Mouse (Mus musculus) liver, adult 10 weeks (tissue): ENCODE data around the gene Rhod. TPM values are rescaled to one million over a fixed set of nuclear protein-coding genes. Genes with fewer than 3 reads are reported as not detected.

Experiments used
- polyA plus RNA-seq: library from polyadenylated mRNA; stranded (reverse); fragments of 350-450 nt; fragmentation: Illumina TruSeq; extraction: RNeasy Lipid Tissue Mini Kit (QIAGEN cat#74804); gene quantifications from one replicate; pipeline ENCODE4 v1.2.3, GENCODE M21; 2014; ENCODE audit warnings: low read depth, low replicate concordance

Rhod gene
- 5.9 TPM for polyA plus RNA-seq

GRCm38 (mm10) chr19:4439161-4439801 lies at the start of gene Rhod:
Gene Rhod (minus strand): TSS chr19:4439432.

GRCm38 (mm10) chr19:4477345-4478189 lies 38.3 kb upstream of the Rhod start, which contains the start of gene Syt12:
Gene Syt12 (minus strand): TSS chr19:4477447.

GRCm38 (mm10) chr19:4397798-4398629 lies 41.2 kb downstream of the Rhod start, which contains the start of gene Kdm2a:
Gene Kdm2a (minus strand): TSS chr19:4398285.

Other genes with a start within 250 kb of the Rhod start
- not detected for gene Tbc1d10c, start 248.1 kb downstream of the Rhod start, polyA plus RNA-seq
- 76.1 TPM for gene Ppp1ca, start 247.4 kb downstream of the Rhod start, polyA plus RNA-seq
- 1.6 TPM for gene Rad9a, start 237.8 kb downstream of the Rhod start, polyA plus RNA-seq
- gene Clcf1, start 225.2 kb downstream of the Rhod start, polyA plus RNA-seq: 0.56 TPM
- gene AC109138.7, start 225.1 kb downstream of the Rhod start, polyA plus RNA-seq: not detected
- 1.7 TPM for gene Pold4, start 207.5 kb downstream of the Rhod start, polyA plus RNA-seq
- 1.8 TPM for gene Ssh3, start 170.3 kb downstream of the Rhod start, polyA plus RNA-seq
- not detected for gene Ankrd13d, start 156.3 kb downstream of the Rhod start, polyA plus RNA-seq
- 4.7 TPM for gene Grk2, start 133.2 kb downstream of the Rhod start, polyA plus RNA-seq
- gene Kdm2a, start 41.1 kb downstream of the Rhod start, polyA plus RNA-seq: 28.1 TPM
- gene Syt12, start 38.0 kb upstream of the Rhod start, polyA plus RNA-seq: 0.11 TPM
- gene 2010003K11Rik, start 59.2 kb upstream of the Rhod start, polyA plus RNA-seq: 3.1 TPM
- 10.8 TPM for gene Pcx, start 71.0 kb upstream of the Rhod start, polyA plus RNA-seq
- gene Lrfn4, start 176.2 kb upstream of the Rhod start, polyA plus RNA-seq: not detected
- 1.7 TPM for gene Rce1, start 186.2 kb upstream of the Rhod start, polyA plus RNA-seq